Mouse (Mus musculus) E14TG2a.4 (cell line): ENCODE measurements around the gene Jmjd8.

Experiments used
- CTCF ChIP-seq: conservative IDR thresholded peaks from 2 replicates; pipeline ENCODE4 v1.5.1; 2014; ENCODE audit warnings: low read length
- POU5F1 ChIP-seq: IDR thresholded peaks from 2 replicates; pipeline ENCODE4 v1.6.1; 2014; ENCODE audit warnings: low read length, borderline replicate concordance

- TF ChIP-seq CTCF = no peak
- no peak for TF ChIP-seq POU5F1
Measured at GRCm38 (mm10) chr17:25876347-25876915, 47.8 kb downstream of the Jmjd8 start.
